Comparison of ENCODE assay signal across 23 mouse cellular contexts in genomic region chr3:104069395-104069794, GRCm38 (mm10).
"Had no signal": no experiment of that assay in that cellular context is flagged by ENCODE, and none has a peak within 500 bp of the region (broad histone marks: within the 10 kb centered on the region; RNA-seq: fewer than 3 reads in every experiment).

No protein-coding gene starts in this region.

- H3K4me3 ChIP-seq: intestine, embryonic 15.5 days; layer of hippocampus, adult 2 months; left cerebral cortex, adult 2 months; liver, embryonic 15.5 days; megakaryocyte, embryonic 14.5 days; midbrain, embryonic 12.5 days; midbrain, embryonic 15.5 days; neural tube, embryonic 12.5 days; neural tube, embryonic 15.5 days had no signal

- H3K36me3 ChIP-seq: intestine, embryonic 15.5 days; liver, embryonic 15.5 days; midbrain, embryonic 12.5 days; midbrain, embryonic 15.5 days; neural tube, embryonic 12.5 days; neural tube, embryonic 15.5 days had no signal

- H3K9me3 ChIP-seq: intestine, embryonic 15.5 days; liver, embryonic 15.5 days; megakaryocyte, embryonic 14.5 days; midbrain, embryonic 12.5 days; midbrain, embryonic 15.5 days; neural tube, embryonic 12.5 days; neural tube, embryonic 15.5 days had no signal

- H3K27ac ChIP-seq: intestine, embryonic 15.5 days; layer of hippocampus, adult 2 months; left cerebral cortex, adult 2 months; liver, embryonic 15.5 days; macrophage; midbrain, embryonic 12.5 days; midbrain, embryonic 15.5 days; neural tube, embryonic 12.5 days; neural tube, embryonic 15.5 days; stomach, postnatal 0 days had no signal

- DNase-seq: kidney, adult 18-20 months; kidney, adult 9 months; kidney, postnatal 14 days; layer of hippocampus, adult 9-11 months; lung, embryonic 14.5 days; right cerebral cortex, adult 18-20 months; right cerebral cortex, postnatal 14 days; right cerebral cortex, postnatal 4 days; thymus, adult 2 months; thymus, postnatal 14 days; thymus, postnatal 4 days had no signal

- ATAC-seq: intestine, embryonic 15.5 days; lung, postnatal 0 days; midbrain, embryonic 15.5 days had no signal

- H3K4me1 ChIP-seq: intestine, embryonic 15.5 days; megakaryocyte, embryonic 14.5 days; midbrain, embryonic 12.5 days; midbrain, embryonic 15.5 days; neural tube, embryonic 12.5 days; neural tube, embryonic 15.5 days had no signal

- H3K27me3 ChIP-seq: intestine, embryonic 15.5 days; liver, embryonic 15.5 days; megakaryocyte, embryonic 14.5 days; midbrain, embryonic 12.5 days; midbrain, embryonic 15.5 days; neural tube, embryonic 12.5 days; neural tube, embryonic 15.5 days had no signal

- H3K4me2 ChIP-seq: intestine, embryonic 15.5 days; liver, embryonic 15.5 days; lung, embryonic 14.5 days; midbrain, embryonic 12.5 days; midbrain, embryonic 15.5 days; neural tube, embryonic 12.5 days; neural tube, embryonic 15.5 days had no signal

- H3K9ac ChIP-seq: intestine, embryonic 15.5 days; liver, embryonic 15.5 days; lung, embryonic 14.5 days; midbrain, embryonic 12.5 days; midbrain, embryonic 15.5 days; neural tube, embryonic 12.5 days; neural tube, embryonic 15.5 days had no signal
